Mouse (Mus musculus) thymus, postnatal 25 days (tissue): ENCODE measurements around the gene Mfap1b.
A peak's percentile ranks its signal among the peaks of the same experiment; 100 is the strongest.
"Not testable (repeated sequence)": the region's sequence is repeated elsewhere in the genome, so short reads cannot be mapped to it uniquely, and the experiment has no call there.

Experiments used
- DNase-seq: peaks from one replicate; pipeline ENCODE4 v3.0.0; 2022

The Mfap1b gene

DNA sequence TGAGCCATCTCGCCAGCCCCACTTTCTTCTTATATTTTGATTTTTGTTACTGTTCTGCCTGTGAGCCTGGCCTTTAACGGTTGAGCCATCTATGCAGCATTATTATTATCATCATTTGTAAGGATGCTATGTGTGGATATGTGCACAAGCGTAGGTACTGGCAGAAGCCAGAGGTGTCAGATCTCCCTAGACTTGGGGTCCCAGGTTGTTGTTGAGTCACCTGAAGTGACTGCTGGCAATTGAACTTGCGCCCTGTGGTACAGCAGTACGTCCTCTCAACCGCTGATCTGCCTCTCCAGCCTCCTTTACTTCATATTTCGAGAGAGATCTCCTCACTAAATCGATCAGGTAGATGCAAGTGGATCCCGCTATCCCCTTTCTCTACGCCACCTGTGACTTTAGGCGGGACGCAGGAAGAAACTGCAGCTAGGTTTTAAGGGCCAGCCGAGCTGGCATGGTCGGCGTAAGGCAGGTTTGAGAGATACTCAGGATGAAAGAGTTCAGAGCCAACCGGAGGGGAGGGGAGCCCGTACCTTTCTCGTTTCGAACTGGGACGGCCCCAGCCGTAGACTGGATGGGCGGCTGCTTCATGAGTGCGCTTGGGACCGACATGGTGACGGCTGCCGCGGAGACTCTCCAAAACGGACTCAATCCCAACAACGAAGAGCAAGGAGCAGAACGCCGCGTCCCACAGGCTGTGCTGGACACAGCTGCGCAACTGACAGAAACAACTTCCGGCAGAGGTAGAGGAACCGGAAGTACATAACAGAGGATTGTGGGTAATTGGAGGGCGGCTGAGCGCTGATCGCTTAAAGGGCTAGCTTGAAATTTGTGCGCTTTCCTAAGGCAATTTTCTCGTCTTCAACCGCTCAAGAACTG, at the start of gene Mfap1b:
Gene Mfap1b (minus strand): TSS at position 767 of the 879 bp plus-strand sequence.
- DNase-seq = peak; percentile 74

DNA sequence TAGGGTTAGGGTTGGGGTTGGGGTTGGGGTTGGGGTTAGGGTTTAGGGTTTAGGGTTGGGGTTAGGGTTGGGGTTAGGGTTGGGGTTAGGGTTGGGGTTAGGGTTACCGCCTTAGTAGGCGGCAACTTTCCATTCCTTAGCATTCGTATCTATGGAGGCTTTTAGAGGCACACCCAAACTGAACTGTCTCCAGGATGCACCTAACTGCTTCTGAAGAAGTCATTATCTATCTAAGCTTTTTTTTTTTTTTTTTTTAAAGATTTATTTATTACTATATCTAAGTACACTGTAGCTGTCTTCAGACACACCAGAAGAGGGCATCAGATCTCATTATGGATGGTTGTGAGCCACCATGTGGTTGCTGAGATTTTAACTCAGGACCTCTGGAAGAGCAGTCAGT, 49.0 kb upstream of the Mfap1b start:
- not testable (repeated sequence) for DNase-seq

DNA sequence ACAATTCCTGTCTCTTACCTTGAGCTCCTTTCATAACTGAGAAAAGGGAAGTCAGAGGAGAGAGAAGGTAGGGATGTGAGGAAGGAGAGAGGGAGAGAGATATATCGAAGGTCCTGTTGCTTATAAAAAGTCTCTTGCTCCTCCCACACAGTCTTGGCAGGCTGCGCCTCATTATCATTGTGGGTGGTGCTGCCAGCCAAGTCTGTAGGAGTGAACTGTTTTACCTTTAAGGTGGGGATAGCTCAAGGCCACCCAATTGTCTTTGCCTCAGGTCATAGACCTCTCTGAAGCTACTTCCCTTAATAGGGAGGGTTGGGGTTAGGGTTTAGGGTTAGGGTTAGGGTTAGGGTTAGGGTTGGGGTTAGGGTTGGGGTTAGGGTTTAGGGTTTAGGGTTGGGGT, 48.1 kb upstream of the Mfap1b start:
- DNase-seq = no peak

DNA sequence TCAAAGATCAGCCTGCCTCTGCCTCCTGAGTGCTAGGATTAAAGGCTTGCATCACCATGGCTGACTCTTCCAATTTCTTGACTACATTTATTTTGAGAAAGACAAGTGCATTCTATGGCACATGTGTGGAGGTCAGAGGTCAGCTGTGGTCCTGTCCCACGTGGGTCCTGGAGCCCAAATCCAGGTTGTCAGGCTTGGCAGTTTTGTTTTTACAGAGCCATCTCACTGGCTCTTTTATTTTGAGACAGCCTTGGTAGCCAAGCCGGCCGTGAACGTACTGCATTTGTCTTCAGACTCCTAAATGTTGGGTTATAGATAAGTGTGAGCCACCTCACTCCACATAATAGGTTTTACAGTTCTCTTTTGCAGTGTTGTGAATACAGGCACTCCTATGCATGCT, 44.8 kb upstream of the Mfap1b start:
- not testable (repeated sequence) for DNase-seq

DNA sequence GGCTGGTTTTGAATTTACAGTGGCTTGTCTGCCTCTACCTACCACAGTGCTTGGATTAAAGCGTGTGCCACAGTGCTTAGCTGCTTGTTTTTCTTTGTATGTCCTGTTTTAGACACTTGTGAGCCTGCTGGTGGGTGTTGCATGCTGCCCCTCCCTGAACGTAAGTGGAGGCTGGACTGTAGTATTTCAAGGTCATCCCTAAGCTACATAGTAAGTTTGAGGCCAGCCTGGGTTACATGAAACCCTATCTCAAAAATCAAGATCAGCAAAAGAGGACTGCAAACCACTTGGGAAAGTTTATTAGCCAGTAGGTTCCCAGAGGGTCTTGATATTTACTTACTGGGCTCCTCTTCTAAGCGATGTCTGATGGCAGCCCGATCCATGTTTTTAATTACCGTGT, 44.2 kb upstream of the Mfap1b start:
- no peak for DNase-seq

DNA sequence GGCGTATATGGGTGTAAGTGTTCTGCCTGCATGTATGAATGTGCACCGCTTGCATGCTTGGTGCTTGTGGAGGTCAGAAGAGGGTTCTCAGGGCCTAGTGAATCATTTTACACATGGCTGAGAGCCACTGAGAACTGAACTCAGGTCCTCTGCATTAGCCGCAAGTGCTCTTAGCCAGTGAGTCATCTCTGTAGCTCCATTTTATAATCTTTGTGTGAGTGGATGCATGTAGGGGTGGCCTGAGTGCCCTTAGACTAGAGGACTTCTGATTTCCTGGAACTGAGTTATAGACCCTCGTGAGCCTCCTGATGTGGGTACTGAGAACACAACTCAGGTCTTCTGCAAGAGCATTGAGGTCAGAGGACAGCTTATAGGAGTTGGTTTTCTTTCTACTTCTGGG, 40.3 kb upstream of the Mfap1b start:
- no peak for DNase-seq

DNA sequence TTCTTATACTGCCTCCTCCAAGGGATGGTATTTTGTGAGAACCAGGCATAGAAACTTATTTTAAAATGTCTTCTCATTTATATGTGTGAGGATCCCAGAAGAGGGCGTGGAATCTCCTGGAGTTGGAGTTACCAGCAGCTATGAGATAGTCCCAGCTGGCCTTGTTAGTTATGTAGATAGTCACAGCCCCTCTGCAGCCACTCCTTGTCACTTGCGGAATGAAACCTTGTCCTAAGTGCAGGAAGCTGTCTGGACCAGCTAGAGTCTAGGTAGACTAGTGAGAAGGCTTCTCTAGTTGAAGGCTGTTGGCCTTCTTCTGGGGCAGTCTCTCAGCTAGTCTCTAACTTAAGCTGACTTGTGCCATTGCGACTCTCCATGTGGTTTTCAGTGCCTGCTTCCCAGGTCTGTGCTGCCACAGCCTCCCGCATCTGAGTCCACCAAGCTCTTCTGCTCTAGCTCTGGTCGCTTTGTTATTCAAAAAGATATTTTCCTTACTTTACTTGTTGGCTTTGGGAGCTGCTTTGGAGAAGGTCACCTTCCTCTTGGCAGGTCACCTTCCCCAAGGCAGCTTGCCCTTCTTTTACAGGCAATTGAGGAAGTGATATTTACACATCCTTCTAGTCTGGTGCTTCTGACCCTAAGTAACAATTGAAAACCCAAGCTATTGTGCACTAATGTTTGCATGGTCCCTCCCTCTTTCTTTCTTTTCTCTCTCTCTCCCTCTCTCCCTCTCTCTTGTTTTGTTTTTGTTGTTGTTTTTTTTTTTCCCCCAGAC, 39.3 kb upstream of the Mfap1b start:
- DNase-seq = not testable (repeated sequence)

DNA sequence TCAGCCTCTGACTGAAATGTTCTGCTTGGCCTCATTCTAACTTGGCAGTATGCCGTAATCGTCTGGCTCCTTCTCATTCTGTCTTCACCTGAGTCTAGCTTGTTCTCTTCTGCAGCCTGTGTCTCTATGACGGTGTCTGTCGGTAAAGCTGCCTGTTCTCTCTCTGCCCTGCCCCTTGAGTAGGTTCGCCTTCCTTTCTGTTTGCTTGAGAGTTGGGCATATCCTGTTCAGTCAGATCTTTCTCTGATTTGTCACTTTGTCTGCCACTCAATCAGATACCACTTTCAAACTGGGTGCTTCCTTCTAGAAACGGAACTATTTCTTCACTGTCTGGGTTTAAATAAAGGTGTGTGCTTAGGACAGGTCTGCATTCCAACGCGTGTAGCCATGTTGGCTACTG, 37.5 kb upstream of the Mfap1b start:
- DNase-seq = no peak

DNA sequence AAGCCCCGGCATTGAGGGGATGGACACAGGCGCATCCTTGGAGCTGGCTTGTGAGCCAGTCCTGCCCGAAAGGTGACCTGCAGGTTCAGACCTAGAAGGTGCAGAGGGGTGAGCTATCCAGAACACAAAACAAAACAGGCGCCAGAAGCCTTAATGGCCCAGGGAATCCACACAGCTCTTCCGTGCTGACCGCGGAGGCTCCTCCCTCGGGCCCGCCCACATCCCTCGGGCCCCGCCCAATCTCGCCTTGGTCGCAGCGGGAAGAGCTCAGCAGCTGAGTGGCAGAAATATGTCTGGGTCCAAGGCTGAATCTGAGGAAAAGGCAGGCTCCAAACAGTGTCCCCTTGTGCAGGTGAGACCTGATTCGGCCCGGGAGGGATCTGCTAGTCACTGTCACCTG, 35.7 kb upstream of the Mfap1b start:
- peak; percentile 33 for DNase-seq

DNA sequence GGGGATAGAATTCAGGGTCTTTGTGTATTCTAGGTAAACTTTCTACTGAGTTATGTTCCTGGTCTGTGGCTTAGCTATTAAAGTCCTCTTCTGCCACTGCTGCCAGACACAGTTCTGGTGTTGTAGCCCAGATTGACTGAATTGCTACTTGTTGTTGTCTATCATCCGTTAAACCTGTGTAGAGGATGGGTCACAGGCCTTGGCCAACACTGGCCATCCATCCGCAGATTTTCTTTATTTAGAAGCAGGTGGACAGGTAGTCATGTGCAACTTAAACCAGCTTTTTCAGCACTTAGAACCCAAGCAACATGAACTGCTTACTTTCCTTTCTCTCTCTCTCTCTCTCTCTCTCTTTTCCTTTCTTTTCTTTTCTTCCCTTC, 34.1 kb upstream of the Mfap1b start:
- no peak for DNase-seq

DNA sequence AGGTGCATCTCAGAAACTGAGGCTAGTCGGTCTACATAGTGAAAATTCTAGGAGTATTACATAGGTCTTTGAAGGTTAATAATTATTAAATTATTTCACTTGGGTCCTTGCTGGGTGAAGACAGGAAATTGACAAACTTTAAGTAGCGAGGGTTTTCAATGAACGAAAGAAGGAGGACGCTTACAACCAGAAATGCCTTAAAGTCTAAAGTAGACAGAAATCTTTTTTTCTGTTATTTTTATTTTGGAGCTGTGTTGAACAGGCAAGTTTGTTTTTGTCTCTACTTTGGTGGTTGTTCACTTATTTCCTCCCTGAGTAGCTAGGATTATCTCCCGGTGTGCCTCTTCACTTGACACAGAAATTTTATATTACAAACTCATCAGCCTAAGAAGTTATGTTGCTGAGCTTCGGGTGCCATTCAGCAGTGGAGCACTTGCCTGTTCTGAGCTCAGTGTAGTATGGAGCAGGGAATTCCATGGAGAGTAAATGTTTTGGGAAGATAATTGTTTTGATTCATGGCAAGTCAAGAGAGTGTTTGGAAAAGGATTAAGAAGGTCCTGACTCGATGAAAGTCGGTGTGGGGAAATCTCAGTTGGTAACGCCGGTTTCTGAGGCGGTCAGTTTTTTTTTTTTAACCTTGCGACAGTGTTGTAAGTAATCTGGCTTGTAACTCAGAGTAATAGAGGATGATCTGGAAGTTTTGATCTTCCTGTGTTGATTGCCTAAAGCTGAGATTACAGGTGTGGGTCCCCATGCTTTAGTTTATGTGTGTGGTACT, 33.5 kb upstream of the Mfap1b start:
- no peak for DNase-seq

DNA sequence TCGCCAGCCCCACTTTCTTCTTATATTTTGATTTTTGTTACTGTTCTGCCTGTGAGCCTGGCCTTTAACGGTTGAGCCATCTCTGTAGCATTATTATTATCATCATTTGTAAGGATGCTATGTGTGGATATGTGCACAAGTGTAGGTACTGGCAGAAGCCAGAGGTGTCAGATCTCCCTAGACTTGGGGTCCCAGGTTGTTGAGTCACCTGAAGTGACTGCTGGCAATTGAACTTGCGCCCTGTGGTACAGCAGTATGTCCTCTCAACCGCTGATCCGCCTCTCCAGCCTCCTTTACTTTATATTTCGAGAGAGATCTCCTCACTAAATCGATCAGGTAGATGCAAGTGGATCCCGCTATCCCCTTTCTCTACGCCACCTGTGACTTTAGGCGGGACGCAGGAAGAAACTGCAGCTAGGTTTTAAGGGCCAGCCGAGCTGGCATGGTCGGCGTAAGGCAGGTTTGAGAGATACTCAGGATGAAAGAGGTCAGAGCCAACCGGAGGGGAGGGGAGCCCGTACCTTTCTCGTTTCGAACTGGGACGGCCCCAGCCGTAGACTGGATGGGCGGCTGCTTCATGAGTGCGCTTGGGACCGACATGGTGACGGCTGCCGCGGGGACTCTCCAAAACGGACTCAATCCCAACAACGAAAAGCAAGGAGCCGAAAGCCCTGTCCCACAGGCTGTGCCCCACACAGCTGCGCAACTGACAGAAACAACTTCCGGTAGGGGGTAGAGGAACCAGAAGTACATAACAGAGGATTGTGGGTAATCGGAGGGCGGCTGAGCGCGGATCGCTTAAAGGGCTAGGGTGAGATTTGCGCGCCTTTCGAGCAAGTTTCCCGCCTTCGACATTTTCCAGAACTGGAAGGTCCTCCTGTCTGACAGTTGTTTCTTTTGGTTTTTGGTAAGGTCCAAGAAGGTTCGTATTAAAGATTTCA, 32.3 kb upstream of the Mfap1b start, which contains the start of the genes Mfap1a and Wdr76:
Gene Mfap1a (minus strand): TSS at position 724 of the 941 bp plus-strand sequence.
Gene Wdr76 (plus strand): TSS at position 782 of the 941 bp plus-strand sequence.
- DNase-seq = peak; percentile 83

DNA sequence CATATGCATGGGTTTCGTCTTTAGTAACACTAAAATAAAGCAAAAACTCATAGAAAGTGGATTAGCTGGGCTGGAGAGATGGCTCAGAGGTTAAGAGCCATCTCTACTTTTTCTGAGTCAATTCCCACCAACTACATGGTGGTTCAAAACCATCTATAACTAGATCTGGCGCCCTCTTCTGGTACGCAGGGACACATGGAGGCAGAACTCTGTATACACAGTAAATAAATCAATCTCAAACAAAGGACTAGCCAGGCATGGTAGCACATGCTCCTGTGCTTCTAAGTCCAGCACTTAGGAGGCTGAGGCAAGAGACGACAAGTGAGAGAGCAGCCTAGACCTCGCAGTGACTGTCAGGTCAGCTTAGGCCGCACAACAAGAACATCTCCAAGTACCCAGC, 27.7 kb upstream of the Mfap1b start:
- DNase-seq = not testable (repeated sequence)

DNA sequence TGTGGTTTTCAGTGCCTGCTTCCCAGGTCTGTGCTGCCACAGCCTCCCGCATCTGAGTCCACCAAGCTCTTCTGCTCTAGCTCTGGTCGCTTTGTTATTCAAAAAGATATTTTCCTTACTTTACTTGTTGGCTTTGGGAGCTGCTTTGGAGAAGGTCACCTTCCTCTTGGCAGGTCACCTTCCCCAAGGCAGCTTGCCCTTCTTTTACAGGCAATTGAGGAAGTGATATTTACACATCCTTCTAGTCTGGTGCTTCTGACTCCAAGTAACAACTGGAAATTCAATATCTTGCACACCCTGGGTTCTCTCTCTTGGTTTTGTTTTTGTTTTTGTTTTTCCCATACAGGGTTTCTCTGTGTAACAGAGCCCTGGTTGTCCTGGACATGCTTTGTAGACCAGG, 10.5 kb upstream of the Mfap1b start:
- DNase-seq = not testable (repeated sequence)

DNA sequence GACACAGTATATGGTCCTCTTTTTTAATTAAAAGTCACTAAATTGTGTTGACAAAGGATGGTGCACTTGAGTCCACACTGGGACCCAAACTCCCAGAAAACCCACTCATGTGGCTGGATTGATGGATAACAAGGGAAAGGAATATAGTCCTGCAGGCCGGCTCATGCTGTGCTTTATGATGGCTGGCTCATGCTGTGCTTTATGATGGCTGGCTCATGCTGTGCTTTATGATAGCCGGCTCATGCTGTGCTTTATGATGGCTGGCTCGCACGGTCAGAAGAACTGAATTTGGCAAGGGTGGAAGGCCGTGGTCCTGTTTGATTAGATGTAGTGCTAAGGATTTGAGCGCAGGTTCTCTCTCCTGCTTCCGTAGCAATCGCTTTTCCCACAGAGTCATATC, 9.7 kb upstream of the Mfap1b start:
- DNase-seq = no peak

DNA sequence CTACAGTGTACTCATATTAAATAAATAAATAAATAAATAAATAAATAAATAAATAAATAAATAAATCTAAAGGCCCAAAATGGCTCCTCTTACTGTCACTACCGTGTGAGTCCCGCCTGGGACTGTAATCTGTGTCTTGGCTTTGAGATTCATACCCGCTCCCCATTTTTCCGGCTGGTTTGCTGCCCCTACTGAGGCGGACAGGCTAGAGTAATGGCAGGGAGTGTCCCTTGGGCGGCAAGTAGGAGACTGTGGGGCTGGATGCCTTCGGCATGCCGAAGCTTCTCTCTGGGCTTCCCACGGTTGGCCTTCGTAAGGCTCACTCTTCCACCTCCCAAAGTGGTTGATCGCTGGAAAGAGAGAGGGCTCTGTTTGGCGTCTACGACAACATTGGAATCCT, 7.0 kb upstream of the Mfap1b start:
- DNase-seq = not testable (repeated sequence)

DNA sequence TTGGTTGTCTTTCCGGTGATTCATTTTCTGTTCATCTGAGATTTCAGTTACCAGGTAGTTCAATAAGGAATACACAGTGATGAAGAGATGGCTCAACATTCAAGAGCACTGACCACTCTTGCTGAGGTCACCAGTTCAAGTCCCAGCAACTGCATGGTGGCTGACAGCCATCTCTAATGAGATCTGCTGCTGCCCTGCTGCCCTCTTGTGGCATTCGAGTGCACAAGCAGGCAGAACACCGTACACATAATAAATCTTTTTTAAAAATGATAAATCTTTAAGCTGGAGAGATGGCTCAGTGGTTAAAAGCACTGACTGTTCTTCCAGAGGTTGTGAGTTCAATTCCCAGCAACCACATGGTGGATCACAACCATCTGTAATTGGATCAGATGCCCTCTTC, 6.6 kb upstream of the Mfap1b start:
- DNase-seq = peak; percentile 42

DNA sequence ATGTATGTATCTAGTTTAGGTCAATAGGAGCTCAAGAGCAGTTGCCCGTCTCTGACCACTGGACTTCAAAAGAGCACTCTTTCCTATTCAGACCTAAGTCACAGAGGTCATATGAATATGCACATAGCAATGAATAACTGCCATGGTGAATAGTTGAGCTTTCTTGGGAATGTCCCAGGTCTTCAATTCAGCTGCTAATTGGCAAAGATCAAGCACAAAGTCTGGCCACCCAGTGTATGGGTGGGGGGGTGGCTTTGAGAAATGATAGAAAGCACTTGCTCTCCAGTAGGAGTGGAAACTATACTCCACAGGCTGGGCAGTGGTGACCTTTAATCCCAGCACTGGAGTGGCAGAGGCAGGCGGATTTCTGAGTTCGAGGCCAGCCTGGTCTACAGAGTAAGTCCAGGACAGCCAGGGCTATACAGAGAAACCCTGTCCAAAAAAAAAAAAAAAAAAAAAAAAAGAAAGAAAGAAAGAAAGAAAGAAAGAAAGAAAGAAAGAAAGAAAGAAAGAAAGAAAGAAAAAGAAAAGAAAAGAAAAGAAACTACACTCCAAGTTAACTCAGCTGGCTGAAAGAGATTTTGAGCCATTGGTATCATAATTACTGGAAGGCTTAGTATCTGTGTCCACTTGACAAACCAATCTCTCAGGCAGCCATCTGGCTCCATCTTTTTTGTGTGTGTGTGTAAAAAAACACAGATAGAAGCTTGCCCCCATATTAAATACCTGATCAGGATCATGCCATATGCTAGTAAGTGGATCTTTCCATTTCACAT, 3.8 kb upstream of the Mfap1b start:
- DNase-seq = no peak

DNA sequence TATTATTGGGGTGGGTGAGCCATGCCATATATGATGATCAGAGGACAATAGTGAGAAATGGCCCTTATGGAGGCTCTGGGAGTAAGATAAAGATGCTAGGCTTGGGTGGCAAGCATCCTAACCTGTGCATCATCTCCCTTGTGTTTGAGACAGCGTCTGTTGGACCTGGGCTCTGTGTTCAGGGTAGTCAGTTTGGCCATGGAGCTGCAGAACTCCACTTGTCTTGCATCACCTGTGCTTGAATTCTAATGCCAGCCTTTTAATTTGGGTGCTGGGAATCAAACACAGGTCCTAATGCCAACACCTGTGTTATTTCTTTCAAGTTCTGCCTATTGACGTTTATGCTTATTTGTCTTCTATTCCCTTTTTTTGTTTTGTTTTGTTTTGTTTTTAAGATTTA, 1.4 kb upstream of the Mfap1b start:
- not testable (repeated sequence) for DNase-seq

DNA sequence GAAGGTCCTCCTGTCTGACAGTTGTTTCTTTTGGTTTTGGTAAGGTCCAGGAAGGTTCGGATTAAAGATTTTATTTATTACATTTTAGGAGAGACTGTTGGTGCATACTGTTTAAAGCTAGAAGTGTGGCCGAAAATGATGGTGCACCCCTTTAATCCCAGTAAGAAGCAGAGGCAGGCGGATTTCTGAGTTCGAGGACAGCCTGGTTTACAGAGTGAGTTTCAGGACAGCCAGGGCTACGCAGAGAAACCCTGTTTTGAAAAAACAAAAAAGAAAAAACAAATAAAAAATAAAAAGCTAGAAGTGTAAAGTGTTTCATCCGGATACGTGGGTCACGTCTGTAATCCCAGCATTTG, 291 bp upstream of the Mfap1b start:
- DNase-seq = no peak

DNA sequence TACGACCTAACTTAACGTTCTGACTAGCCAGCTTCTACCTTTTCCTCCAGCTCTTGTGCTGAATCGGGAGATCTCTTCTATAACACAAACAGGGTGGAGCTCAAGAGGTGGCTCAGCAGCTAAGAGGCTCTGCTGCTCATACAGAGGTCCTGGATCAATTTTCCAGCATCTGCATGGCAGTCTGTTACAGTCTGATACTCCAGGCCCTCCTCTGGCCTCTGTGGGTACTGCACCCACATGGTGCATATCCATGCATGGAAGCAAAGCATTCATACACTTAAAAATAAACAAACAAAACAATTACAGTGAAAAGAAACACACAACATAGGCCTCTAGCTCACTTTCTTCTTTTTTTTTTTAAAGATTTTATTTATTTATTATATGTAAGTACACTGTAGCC, 1.1 kb downstream of the Mfap1b start:
- DNase-seq = not testable (repeated sequence)
